Mouse (Mus musculus) hematopoietic stem cell, adult 5-6 weeks (primary cell): ENCODE measurements around the gene Cand1. TPM values are rescaled to one million over a fixed set of nuclear protein-coding genes. Genes with fewer than 3 reads are reported as not detected.

Source experiments
- ATAC-seq, 2 experiments: fragments of 125-278 bp in 1 of 2; replicated peaks in 1 of 2; 2 replicates each; pipeline ENCODE4 v1.8.0; 2016 to 2017; ENCODE audit warnings: inconsistent platforms in 2 of 2, mild to moderate bottlenecking in 2 of 2, moderate number of reproducible peaks in 2 of 2, low read depth in 1 of 2, moderate TSS enrichment in 1 of 2; ENCODE audit not compliant: low FRiP score in 2 of 2, poor library complexity in 2 of 2, severe bottlenecking in 2 of 2, insufficient read depth in 1 of 2, low TSS enrichment in 1 of 2
- total RNA-seq: library from RNA; stranded (forward); fragments of 172-1452, 232-1000 nt; gene quantifications from 2 replicates; pipeline ENCODE4 v1.2.3, GENCODE M21; 2017

Gene Cand1
- 56.7 and 56.8 TPM in 2 replicates for total RNA-seq

GRCm38 (mm10) chr10:119239969-119240721 is at the start of gene Cand1:
Cand1 (minus strand) TSS chr10:119240055.
- peak; percentile 95 to 96 for ATAC-seq

- ATAC-seq: no peak
Observed at GRCm38 (mm10) chr10:119278871-119279270, 39.0 kb upstream of the Cand1 start.

- no peak for ATAC-seq
Observed at GRCm38 (mm10) chr10:119274333-119274732, 34.5 kb upstream of the Cand1 start.

- no peak for ATAC-seq
Observed at GRCm38 (mm10) chr10:119272536-119272935, 32.7 kb upstream of the Cand1 start.

GRCm38 (mm10) chr10:119272005-119272404 is 32.1 kb upstream of the Cand1 start:
- ATAC-seq: no peak

- ATAC-seq: no peak
Observed at GRCm38 (mm10) chr10:119271101-119271500, 31.2 kb upstream of the Cand1 start.

GRCm38 (mm10) chr10:119270384-119270985 is 30.6 kb upstream of the Cand1 start:
- ATAC-seq: no peak

- no peak for ATAC-seq
Observed at GRCm38 (mm10) chr10:119264761-119265160, 24.9 kb upstream of the Cand1 start.

GRCm38 (mm10) chr10:119262821-119263220 is 23.0 kb upstream of the Cand1 start:
- ATAC-seq: no peak

- ATAC-seq: no peak
Observed at GRCm38 (mm10) chr10:119257876-119258275, 18.0 kb upstream of the Cand1 start.

GRCm38 (mm10) chr10:119244146-119244545 is 4.3 kb upstream of the Cand1 start:
- no peak for ATAC-seq

GRCm38 (mm10) chr10:119240722-119241089 is 851 bp upstream of the Cand1 start:
- no peak for ATAC-seq

GRCm38 (mm10) chr10:119239633-119239968 is 254 bp downstream of the Cand1 start:
- ATAC-seq: 0 out of 4 replicates have a peak, but pooled peaks of 1 of the 2 experiments have one; percentile 1

GRCm38 (mm10) chr10:119238985-119239631 is 747 bp downstream of the Cand1 start:
- ATAC-seq: no peak

- ATAC-seq: no peak
Observed at GRCm38 (mm10) chr10:119231526-119231925, 8.3 kb downstream of the Cand1 start.

GRCm38 (mm10) chr10:119230703-119231102 is 9.2 kb downstream of the Cand1 start:
- ATAC-seq: no peak

GRCm38 (mm10) chr10:119230074-119230669 is 9.7 kb downstream of the Cand1 start:
- ATAC-seq: no peak

GRCm38 (mm10) chr10:119223686-119224085 is 16.2 kb downstream of the Cand1 start:
- ATAC-seq: no peak
